Mouse (Mus musculus): ENCODE measurements around the gene Mgat4e. TPM values are rescaled to one million over a fixed set of nuclear protein-coding genes. Genes with fewer than 3 reads are reported as not detected.

Gene Mgat4e
- 0.08 TPM in 1 of 2 replicates, not detected in the other for total RNA-seq (2012; rRNA removed)
- under 1 TPM in 1 of 2 experiments, not detected in 1; 0.17 TPM for polyA plus RNA-seq (2012; ENCODE audit: insufficient read depth in 1 of 2, insufficient read length in 2 of 2, low read depth in 1 of 2, low replicate concordance in 2 of 2, missing spikeins in 1 of 2)

DNA sequence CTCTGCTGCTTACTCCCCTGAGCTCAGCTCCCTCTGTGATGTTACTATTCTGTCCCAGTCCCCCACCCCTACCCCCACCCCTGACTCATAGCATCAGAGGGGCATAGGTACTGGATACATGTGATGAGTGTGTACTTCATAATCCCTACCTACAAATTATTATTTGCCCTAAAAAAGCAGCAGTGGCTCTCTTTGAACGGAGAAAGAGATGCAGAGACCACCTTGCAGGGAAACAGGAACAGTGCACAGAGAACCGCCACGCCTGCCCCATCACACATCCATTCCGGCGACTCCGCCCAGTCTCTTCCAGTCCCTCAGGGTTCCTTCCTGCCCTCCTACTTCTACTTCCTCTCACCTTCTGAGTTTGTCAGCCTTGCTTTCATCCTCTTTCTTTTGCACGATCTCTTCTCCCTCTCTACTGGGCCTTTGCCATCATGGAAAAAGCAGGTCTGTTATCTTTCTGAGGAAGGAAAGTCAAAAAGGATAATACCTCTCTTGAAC is at the start of gene Mgat4e:
Mgat4e (minus strand) TSS at position 51 of the 501 bp plus-strand sequence.
- H3K9ac ChIP-seq (ENCODE audit: control insufficient read depth, low read depth, low read length, poor library complexity, severe bottlenecking): 0 out of 2 replicates have a peak within 1 kb of the TSS, but pooled peaks have one; percentile 10
- no peaks in the 10 kb centered on the region for H3K27me3 ChIP-seq (ENCODE audit: control insufficient read depth in 1 of 2, insufficient read depth in 2 of 2, low read length in 2 of 2)
- peaks cover 6 to 8% of the 10 kb centered on the region in 2 experiments for H3K4me1 ChIP-seq (ENCODE audit: control insufficient read depth in 1 of 2, insufficient read depth in 2 of 2, low read length in 2 of 2)
- H3K27ac ChIP-seq (ENCODE audit: control insufficient read depth, low read depth, low read length): 0 out of 2 replicates have a peak within 1 kb of the TSS, but pooled peaks have one; percentile 4
- TF ChIP-seq POLR2A (IDR thresholded peaks at IDR 0.05; ENCODE audit: control insufficient read depth in 1 of 2, insufficient read depth in 1 of 2, low read depth in 1 of 2, low read length in 2 of 2, poor library complexity in 1 of 2) (peak in 1 of 2 experiments; percentile 36; a peak in 1 of 4 replicates), MYC (IDR thresholded peaks at IDR 0.05; ENCODE audit: low read depth, low read length) (no peak)
- no peaks in the 10 kb centered on the region for H3K79me2 ChIP-seq (ENCODE audit: control insufficient read depth, insufficient read depth, low read length, poor library complexity)
- H3K9me3 ChIP-seq (replicated peaks; ENCODE audit: insufficient read depth, low read length): no peaks in the 10 kb centered on the region
- DNase-seq (ENCODE audit: low read depth, low spot score): peak; percentile 63
- H3K4me3 ChIP-seq (ENCODE audit: control insufficient read depth in 1 of 2, insufficient read depth in 1 of 2, low read depth in 2 of 2, low read length in 2 of 2): 0 out of 4 replicates have a peak within 1 kb of the TSS, but pooled peaks of 1 of the 2 experiments have one; percentile 7
- peaks cover 0 to 5% of the 10 kb centered on the region in 2 experiments; a peak in 2 of 4 replicates for H3K36me3 ChIP-seq (ENCODE audit: control insufficient read depth in 1 of 2, insufficient read depth in 2 of 2, low read length in 2 of 2)

DNA sequence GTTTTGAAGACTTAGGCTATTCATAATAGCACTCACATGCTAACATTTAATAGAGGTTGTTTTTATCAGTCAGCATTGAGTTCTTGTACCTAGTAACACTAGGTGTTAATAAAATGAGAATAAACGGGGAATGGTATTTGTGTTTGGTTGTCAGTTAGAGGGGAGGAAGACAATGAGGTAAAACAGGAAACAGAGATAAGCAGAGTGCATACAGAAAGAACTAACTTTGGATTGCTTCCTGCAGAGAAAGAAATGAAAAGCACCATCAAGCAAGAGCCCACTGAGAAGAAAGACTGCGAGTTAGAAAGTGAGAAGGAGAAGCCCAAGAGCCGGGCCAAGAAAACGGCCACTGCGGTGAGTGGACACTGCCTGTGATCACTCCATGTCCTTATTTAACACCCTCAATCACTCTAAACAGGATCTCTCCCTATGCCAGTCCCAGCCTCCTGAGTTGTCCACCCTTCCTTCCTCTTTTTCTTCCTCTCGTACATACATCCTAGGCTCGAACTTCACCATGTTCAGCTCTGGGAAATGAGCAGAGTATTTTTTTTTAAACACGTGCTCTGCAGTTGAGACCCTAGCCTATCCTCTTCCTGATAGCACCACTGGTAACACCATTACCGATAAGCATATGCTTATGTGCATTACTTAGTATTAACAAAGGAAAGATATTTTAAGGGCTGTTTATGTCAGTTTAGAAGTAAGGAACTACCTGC is 48.0 kb upstream of the Mgat4e start:
- H3K9ac ChIP-seq (ENCODE audit: control insufficient read depth, low read depth, low read length, poor library complexity, severe bottlenecking): no peak overlapping the region
- no peaks in the 10 kb centered on the region for H3K9me3 ChIP-seq (replicated peaks; ENCODE audit: insufficient read depth, low read length)
- H3K36me3 ChIP-seq (ENCODE audit: control insufficient read depth in 1 of 2, insufficient read depth in 2 of 2, low read length in 2 of 2): peaks cover 31 to 52% of the 10 kb centered on the region in 2 experiments
- H3K27ac ChIP-seq (ENCODE audit: control insufficient read depth, low read depth, low read length): peak overlapping the region; percentile 89
- TF ChIP-seq GATA1 (IDR thresholded peaks at IDR 0.05; ENCODE audit: low read depth, low read length) (peak; percentile 60), EP300 (IDR thresholded peaks at IDR 0.05; ENCODE audit: low read depth in 1 of 2, low read length in 2 of 2) (peak; percentile 29 to 58), USF2 (IDR thresholded peaks at IDR 0.05; ENCODE audit: borderline replicate concordance in 1 of 2, insufficient read depth in 1 of 2, low read depth in 1 of 2, low read length in 2 of 2) (0 out of 4 replicates have a peak, but pooled peaks of 1 of the 2 experiments have one; percentile 11), MYB (IDR thresholded peaks at IDR 0.05; ENCODE audit: low read depth, low read length) (peak; percentile 43; the same call in 1 of the 2 replicates), MXI1 (IDR thresholded peaks at IDR 0.05; ENCODE audit: low read depth, low read length) (peak; percentile 83; the same call in 1 of the 2 replicates), ZNF384 (IDR thresholded peaks at IDR 0.05; ENCODE audit: low read depth, low read length) (peak; percentile 88), KAT2A (conservative IDR thresholded peaks at IDR 0.05; ENCODE audit: low read depth, low read length) (0 out of 2 replicates have a peak, but pooled peaks have one; percentile 32), HCFC1 (IDR thresholded peaks at IDR 0.05; ENCODE audit: low read depth, low read length) (no peak), TCF12 (IDR thresholded peaks at IDR 0.05; ENCODE audit: low read depth, low read length) (0 out of 2 replicates have a peak, but pooled peaks have one; percentile 7), USF1 (IDR thresholded peaks at IDR 0.05; ENCODE audit: low read depth, low read length) (peak; percentile 70), JUND (IDR thresholded peaks at IDR 0.05; ENCODE audit: low read depth, low read length) (no peak), SIN3A (IDR thresholded peaks at IDR 0.05; ENCODE audit: low read length) (peak; percentile 49; the same call in 1 of the 2 replicates), ZKSCAN1 (IDR thresholded peaks at IDR 0.05; ENCODE audit: low read depth, low read length) (no peak), BHLHE40 (IDR thresholded peaks at IDR 0.05; ENCODE audit: borderline replicate concordance, low read depth, low read length) (peak; percentile 78), NELFE (IDR thresholded peaks at IDR 0.05; ENCODE audit: low read depth, low read length) (no peak), MAX (IDR thresholded peaks at IDR 0.05; ENCODE audit: low read length) (peak; percentile 94), E2F4 (IDR thresholded peaks at IDR 0.05; ENCODE audit: borderline replicate concordance, low read depth, low read length) (no peak), ZC3H11A (IDR thresholded peaks at IDR 0.05; ENCODE audit: low read depth, low read length) (no peak), TBP (IDR thresholded peaks at IDR 0.05; ENCODE audit: low read depth, low read length) (no peak), NRF1 (IDR thresholded peaks at IDR 0.05; ENCODE audit: insufficient read depth, low read depth, low read length, poor library complexity, severe bottlenecking) (no peak), UBTF (IDR thresholded peaks at IDR 0.05; ENCODE audit: borderline replicate concordance, insufficient read depth, low read depth, low read length) (no peak), MYC (IDR thresholded peaks at IDR 0.05; ENCODE audit: low read depth, low read length) (peak; percentile 91)
- H3K27me3 ChIP-seq (ENCODE audit: control insufficient read depth in 1 of 2, insufficient read depth in 2 of 2, low read length in 2 of 2): no peaks in the 10 kb centered on the region
- no peak overlapping the region for H3K4me3 ChIP-seq (ENCODE audit: control insufficient read depth in 1 of 2, insufficient read depth in 1 of 2, low read depth in 2 of 2, low read length in 2 of 2)
- peak; percentile 70 for DNase-seq (ENCODE audit: low read depth, low spot score)
- H3K79me2 ChIP-seq (ENCODE audit: control insufficient read depth, insufficient read depth, low read length, poor library complexity): no peaks in the 10 kb centered on the region
- H3K4me1 ChIP-seq (ENCODE audit: control insufficient read depth in 1 of 2, insufficient read depth in 2 of 2, low read length in 2 of 2): peaks cover 14 to 16% of the 10 kb centered on the region in 2 experiments

Data from MEL (cell line).